Mouse (Mus musculus) forebrain, embryonic 13.5 days (tissue): Measurements from ENCODE around the gene Snx7. TPM values are rescaled to one million over a fixed set of nuclear protein-coding genes. Genes with fewer than 3 reads are reported as not detected.
A peak's percentile ranks its signal among the peaks of the same experiment; 100 is the strongest.

Experiments used
- ATAC-seq: fragments of 200-750 bp; cut with Nextera tagmentation; 2 replicates; pipeline ENCODE4 v1.8.0; 2017
- H3K27ac ChIP-seq: fragments of 300-500 bp; sonication (generic); 2 replicates; pipeline ENCODE4 v1.5.1; 2015; ENCODE audit warnings: inconsistent platforms, mild to moderate bottlenecking, moderate library complexity
- H3K27me3 ChIP-seq: fragments of 300-500 bp; sonication (generic); 2 replicates; pipeline ENCODE4 v1.6.1; 2015; ENCODE audit warnings: mild to moderate bottlenecking, inconsistent platforms
- H3K36me3 ChIP-seq: fragments of 300-500 bp; sonication (generic); 2 replicates; pipeline ENCODE4 v1.6.1; 2015; ENCODE audit warnings: mild to moderate bottlenecking, inconsistent platforms; ENCODE audit not compliant: poor library complexity, severe bottlenecking
- H3K4me1 ChIP-seq: fragments of 300-500 bp; sonication (generic); 2 replicates; pipeline ENCODE4 v1.6.1; 2015; ENCODE audit warnings: inconsistent platforms
- H3K4me2 ChIP-seq: fragments of 300-500 bp; sonication (generic); 2 replicates; pipeline ENCODE4 v1.6.1; 2015; ENCODE audit warnings: inconsistent platforms, mild to moderate bottlenecking, moderate library complexity
- H3K4me3 ChIP-seq: fragments of 300-500 bp; sonication (generic); 2 replicates; pipeline ENCODE4 v1.5.1; 2015; ENCODE audit warnings: mild to moderate bottlenecking, inconsistent platforms
- H3K9ac ChIP-seq: fragments of 300-500 bp; sonication (generic); 2 replicates; pipeline ENCODE4 v1.6.1; 2015; ENCODE audit warnings: mild to moderate bottlenecking, inconsistent platforms
- H3K9me3 ChIP-seq: fragments of 300-500 bp; sonication (generic); replicated peaks from 2 replicates; pipeline ENCODE4 v1.6.1; 2016; ENCODE audit warnings: inconsistent platforms
- WGBS: fragments of 180-500 bp; shearing (Covaris S2); methylation state at CpG from one replicate; pipeline ENCODE4 v1.1.7; 2015; 5-methylcytosine and 5-hydroxymethylcytosine counted together
- polyA plus RNA-seq: library from polyadenylated mRNA; unstranded; fragments of >200 nt; fragmentation: Nextera tagmentation; extraction: Ambion mirVana; gene quantifications from 2 replicates; pipeline ENCODE4 v1.2.1, GENCODE M21; 2015

Snx7 gene
- polyA plus RNA-seq = 9.2 and 10.0 TPM in 2 replicates

GRCm38 (mm10) chr3:117868637-117869323 is at the start of gene Snx7:
Gene Snx7 (minus strand): TSS chr3:117868936.
- Histone ChIP-seq H3K27me3 (no peaks in the 10 kb centered on the region), H3K4me2 (peak within 1 kb of the TSS; percentile 72), H3K9me3 (no peaks in the 10 kb centered on the region), H3K4me3 (peak within 1 kb of the TSS; percentile 51), H3K27ac (no peak within 1 kb of the TSS), H3K9ac (peak within 1 kb of the TSS; percentile 71), H3K36me3 (no peaks in the 10 kb centered on the region), H3K4me1 (peaks cover 12% of the 10 kb centered on the region; the same call in 1 of the 2 replicates)
- WGBS = under 1% methylated on average over 46 of the region's 53 CpGs
- ATAC-seq = peak; percentile 100

- no peak for ATAC-seq
- H3K4me3 ChIP-seq = no peak overlapping the region
- H3K4me1 ChIP-seq = no peaks in the 10 kb centered on the region
These were observed 46.7 kb upstream of the Snx7 start for GRCm38 (mm10) chr3:117915420-117915819.

GRCm38 (mm10) chr3:117893736-117894135 is 25.0 kb upstream of the Snx7 start:
- H3K9me3 ChIP-seq = no peaks in the 10 kb centered on the region
- H3K4me1 ChIP-seq = no peaks in the 10 kb centered on the region
- no peak overlapping the region for H3K4me3 ChIP-seq
- H3K9ac ChIP-seq = no peak overlapping the region
- ATAC-seq = no peak
- WGBS = 73% methylated on average over 2 of the region's 2 CpGs
- H3K27ac ChIP-seq = no peak overlapping the region
- H3K4me2 ChIP-seq = no peak overlapping the region
- H3K27me3 ChIP-seq = no peaks in the 10 kb centered on the region
- H3K36me3 ChIP-seq = no peaks in the 10 kb centered on the region

More at GRCm38 (mm10) chr3:117915420-117915819, 46.7 kb upstream of the Snx7 start:
- Histone ChIP-seq H3K36me3 (no peaks in the 10 kb centered on the region), H3K4me2 (no peak overlapping the region), H3K27me3 (no peaks in the 10 kb centered on the region), H3K27ac (no peak overlapping the region), H3K9ac (no peak overlapping the region), H3K9me3 (no peaks in the 10 kb centered on the region)
- WGBS = 77% methylated on average over 3 of the region's 3 CpGs

- no peak for ATAC-seq
- H3K4me3 ChIP-seq = no peak overlapping the region
- H3K9me3 ChIP-seq = no peaks in the 10 kb centered on the region
- H3K27me3 ChIP-seq = no peaks in the 10 kb centered on the region
- H3K36me3 ChIP-seq = no peaks in the 10 kb centered on the region
- no peak overlapping the region for H3K9ac ChIP-seq
- no peak overlapping the region for H3K27ac ChIP-seq
- no peaks in the 10 kb centered on the region for H3K4me1 ChIP-seq
- 84% methylated on average over 3 of the region's 3 CpGs for WGBS
- no peak overlapping the region for H3K4me2 ChIP-seq
These were observed 6.7 kb upstream of the Snx7 start for GRCm38 (mm10) chr3:117875450-117875849.

GRCm38 (mm10) chr3:117873209-117873863 is 4.6 kb upstream of the Snx7 start:
- Histone ChIP-seq H3K4me1 (peaks cover 7% of the 10 kb centered on the region; the same call in 1 of the 2 replicates), H3K36me3 (no peaks in the 10 kb centered on the region), H3K4me2 (no peak overlapping the region), H3K9me3 (no peaks in the 10 kb centered on the region), H3K9ac (no peak overlapping the region), H3K4me3 (no peak overlapping the region), H3K27ac (no peak overlapping the region), H3K27me3 (no peaks in the 10 kb centered on the region)
- ATAC-seq = no peak
- WGBS = 80% methylated on average over 5 of the region's 5 CpGs

GRCm38 (mm10) chr3:117869324-117869715 is 584 bp upstream of the Snx7 start:
- Histone ChIP-seq H3K9me3 (no peaks in the 10 kb centered on the region), H3K27ac (no peak overlapping the region), H3K4me3 (peak overlapping the region; percentile 51), H3K4me1 (peaks cover 12% of the 10 kb centered on the region; the same call in 1 of the 2 replicates), H3K27me3 (no peaks in the 10 kb centered on the region), H3K4me2 (peak overlapping the region; percentile 72), H3K36me3 (no peaks in the 10 kb centered on the region), H3K9ac (peak overlapping the region; percentile 71)
- 22% methylated on average over 2 of the region's 2 CpGs for WGBS
- ATAC-seq = no peak

GRCm38 (mm10) chr3:117868091-117868490 is 645 bp downstream of the Snx7 start:
- H3K4me3 ChIP-seq = peak overlapping the region; percentile 51
- no peaks in the 10 kb centered on the region for H3K27me3 ChIP-seq
- 85% methylated on average over 2 of the region's 2 CpGs for WGBS
- peak; percentile 2; the same call in 1 of the 2 replicates for ATAC-seq
- H3K9ac ChIP-seq = peak overlapping the region; percentile 71
- H3K9me3 ChIP-seq = no peaks in the 10 kb centered on the region
- peaks cover 12% of the 10 kb centered on the region; the same call in 1 of the 2 replicates for H3K4me1 ChIP-seq
- H3K27ac ChIP-seq = no peak overlapping the region
- no peaks in the 10 kb centered on the region for H3K36me3 ChIP-seq
- peak overlapping the region; percentile 72 for H3K4me2 ChIP-seq

- no peak overlapping the region; the same call in 1 of the 2 replicates for H3K4me2 ChIP-seq
- no peak overlapping the region for H3K9ac ChIP-seq
- no peaks in the 10 kb centered on the region for H3K36me3 ChIP-seq
- ATAC-seq = no peak
- 62% methylated on average over 12 of the region's 12 CpGs for WGBS
- H3K4me3 ChIP-seq = no peak overlapping the region
- peaks cover 12% of the 10 kb centered on the region; the same call in 1 of the 2 replicates for H3K4me1 ChIP-seq
- H3K9me3 ChIP-seq = no peaks in the 10 kb centered on the region
- H3K27me3 ChIP-seq = no peaks in the 10 kb centered on the region
- H3K27ac ChIP-seq = no peak overlapping the region
These were observed 1.9 kb downstream of the Snx7 start for GRCm38 (mm10) chr3:117866696-117867407.

GRCm38 (mm10) chr3:117865621-117866020 is 3.1 kb downstream of the Snx7 start:
- Histone ChIP-seq H3K4me2 (no peak overlapping the region), H3K9ac (no peak overlapping the region), H3K27ac (no peak overlapping the region), H3K4me3 (no peak overlapping the region), H3K9me3 (no peaks in the 10 kb centered on the region), H3K27me3 (no peaks in the 10 kb centered on the region), H3K4me1 (peaks cover 12% of the 10 kb centered on the region; the same call in 1 of the 2 replicates), H3K36me3 (no peaks in the 10 kb centered on the region)
- no peak for ATAC-seq

- no peak for ATAC-seq
- H3K27me3 ChIP-seq = no peaks in the 10 kb centered on the region
- H3K4me1 ChIP-seq = 0 out of 2 replicates have a peak, but pooled peaks cover under 1% of the 10 kb centered on the region
- 0 out of 2 replicates have a peak, but pooled peaks cover 3% of the 10 kb centered on the region for H3K9me3 ChIP-seq
- no peaks in the 10 kb centered on the region for H3K36me3 ChIP-seq
- WGBS = 80% methylated on average over 2 of the region's 2 CpGs
- H3K4me2 ChIP-seq = no peak overlapping the region
- H3K27ac ChIP-seq = no peak overlapping the region
- H3K9ac ChIP-seq = no peak overlapping the region
- H3K4me3 ChIP-seq = no peak overlapping the region
These were observed 5.8 kb downstream of the Snx7 start for GRCm38 (mm10) chr3:117862951-117863350.

GRCm38 (mm10) chr3:117861977-117862434 is 6.7 kb downstream of the Snx7 start:
- Histone ChIP-seq H3K9ac (no peak overlapping the region), H3K4me3 (no peak overlapping the region), H3K27ac (no peak overlapping the region), H3K4me1 (no peaks in the 10 kb centered on the region), H3K4me2 (no peak overlapping the region), H3K36me3 (no peaks in the 10 kb centered on the region), H3K27me3 (no peaks in the 10 kb centered on the region), H3K9me3 (0 out of 2 replicates have a peak, but pooled peaks cover 3% of the 10 kb centered on the region)
- no peak for ATAC-seq
- 89% methylated on average over 6 of the region's 6 CpGs for WGBS

GRCm38 (mm10) chr3:117858996-117859395 is 9.7 kb downstream of the Snx7 start:
- WGBS = 96% methylated on average over 3 of the region's 3 CpGs
- Histone ChIP-seq H3K4me2 (no peak overlapping the region), H3K27me3 (no peaks in the 10 kb centered on the region), H3K4me1 (no peaks in the 10 kb centered on the region), H3K4me3 (no peak overlapping the region), H3K9me3 (0 out of 2 replicates have a peak, but pooled peaks cover 3% of the 10 kb centered on the region), H3K36me3 (no peaks in the 10 kb centered on the region), H3K9ac (no peak overlapping the region), H3K27ac (no peak overlapping the region)
- ATAC-seq = no peak
